Mouse (Mus musculus) kidney, embryonic 14.5 days (tissue): Measurements from ENCODE around the gene Vmn2r116. TPM values are rescaled to one million over a fixed set of nuclear protein-coding genes. Genes with fewer than 3 reads are reported as not detected.
"Not testable (repeated sequence)": the region's sequence is repeated elsewhere in the genome, so short reads cannot be mapped to it uniquely, and the experiment has no call there.

Source experiments
- ATAC-seq: fragments of 200-750 bp; cut with Nextera tagmentation; 2 replicates; pipeline ENCODE4 v1.8.0; 2017; ENCODE audit warnings: moderate number of reproducible peaks, mild to moderate bottlenecking, moderate TSS enrichment, moderate library complexity; ENCODE audit not compliant: low FRiP score, low TSS enrichment
- H3K27ac ChIP-seq: fragments of 300-500 bp; sonication (generic); 2 replicates; pipeline ENCODE4 v1.5.1; 2014; ENCODE audit warnings: low read depth, mild to moderate bottlenecking, low read length, moderate library complexity, mixed read lengths
- H3K27me3 ChIP-seq: fragments of 300-500 bp; sonication (generic); 2 replicates; pipeline ENCODE4 v1.6.1; 2014; ENCODE audit warnings: mild to moderate bottlenecking, low read length; ENCODE audit not compliant: control insufficient read depth, insufficient read depth
- H3K36me3 ChIP-seq: fragments of 300-500 bp; sonication (generic); 2 replicates; pipeline ENCODE4 v1.6.1; 2014; ENCODE audit warnings: low read length, mixed read lengths; ENCODE audit not compliant: control insufficient read depth, insufficient read depth
- H3K4me1 ChIP-seq: fragments of 300-500 bp; sonication (generic); 2 replicates; pipeline ENCODE4 v1.6.1; 2014; ENCODE audit warnings: low read length, mixed read lengths; ENCODE audit not compliant: control insufficient read depth, insufficient read depth
- H3K4me2 ChIP-seq: fragments of 300-500 bp; sonication (generic); replicated peaks from 2 replicates; pipeline ENCODE4 v1.6.1; 2014; ENCODE audit warnings: low read depth, mild to moderate bottlenecking, low read length
- H3K4me3 ChIP-seq: fragments of 300-500 bp; sonication (generic); 2 replicates; pipeline ENCODE4 v1.5.1; 2014; ENCODE audit warnings: mild to moderate bottlenecking, low read length
- H3K9ac ChIP-seq: fragments of 300-500 bp; sonication (generic); 2 replicates; pipeline ENCODE4 v1.6.1; 2014; ENCODE audit warnings: low read depth, mild to moderate bottlenecking, low read length, moderate library complexity
- H3K9me3 ChIP-seq: fragments of 300-500 bp; sonication (generic); 2 replicates; pipeline ENCODE4 v1.6.1; 2016; ENCODE audit warnings: low read length; ENCODE audit not compliant: control insufficient read depth
- WGBS: fragments of 180-500 bp; shearing (Covaris S2); extraction: QIAGEN DNeasy Blood & Tissue Kit; methylation state at CpG from one replicate; pipeline ENCODE4 v1.1.7; 2014; 5-methylcytosine and 5-hydroxymethylcytosine counted together
- polyA plus RNA-seq: library from polyadenylated mRNA; unstranded; fragments of >200 nt; fragmentation: Nextera tagmentation; extraction: Ambion mirVana; gene quantifications from 2 replicates; pipeline ENCODE4 v1.2.1, GENCODE M21; 2014

Gene Vmn2r116
- polyA plus RNA-seq = not detected in 2 replicates

DNA sequence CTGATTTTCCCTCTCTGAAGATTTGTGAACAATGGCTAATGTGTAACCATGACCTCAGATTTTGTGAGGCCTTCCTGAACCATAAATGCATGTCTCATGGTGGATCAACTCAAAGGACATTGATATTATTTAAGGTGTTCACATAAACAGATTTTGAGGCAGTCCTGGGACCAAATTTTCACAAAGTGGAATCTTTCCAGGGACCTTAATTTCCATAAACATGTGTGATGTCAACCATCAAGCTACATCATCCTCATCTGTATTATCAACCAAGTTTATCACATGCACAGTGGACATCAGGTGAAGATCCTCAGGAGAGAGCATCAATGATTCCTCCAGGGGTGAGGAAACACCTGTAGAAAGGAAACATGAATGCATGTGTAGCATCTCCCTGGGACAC is at the start of gene Vmn2r116:
Vmn2r116 (plus strand) TSS at position 301 of the 400 bp plus-strand sequence.
- H3K4me2 ChIP-seq, H3K4me1 ChIP-seq, H3K4me3 ChIP-seq, H3K9me3 ChIP-seq, H3K27me3 ChIP-seq, H3K27ac ChIP-seq, H3K9ac ChIP-seq, H3K36me3 ChIP-seq, ATAC-seq: not testable (repeated sequence)

DNA sequence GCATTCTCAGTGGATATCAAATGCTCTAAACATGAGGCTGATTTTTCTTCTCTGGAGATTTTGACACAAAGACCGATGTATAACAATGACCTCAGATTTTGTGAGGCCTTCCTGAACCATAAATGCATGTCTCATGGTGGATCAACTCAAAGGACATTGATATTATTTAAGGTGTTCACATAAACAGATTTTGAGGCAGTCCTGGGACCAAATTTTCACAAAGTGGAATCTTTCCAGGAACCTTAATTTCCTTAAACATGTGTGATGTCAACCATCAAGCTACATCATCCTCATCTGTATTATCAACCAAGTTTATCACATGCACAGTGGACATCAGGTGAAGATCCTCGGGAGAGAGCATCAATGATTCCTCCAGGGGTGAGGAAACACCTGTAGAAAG is 41.0 kb upstream of the Vmn2r116 start, which contains the start of gene Vmn2r115:
Vmn2r115 (plus strand) TSS at position 301 of the 400 bp plus-strand sequence.
- H3K4me3 ChIP-seq, H3K4me2 ChIP-seq, H3K4me1 ChIP-seq, H3K27ac ChIP-seq, H3K9me3 ChIP-seq, ATAC-seq, H3K9ac ChIP-seq, H3K27me3 ChIP-seq, H3K36me3 ChIP-seq: not testable (repeated sequence)
- 68% methylated on average over 2 of the region's 2 CpGs for WGBS

DNA sequence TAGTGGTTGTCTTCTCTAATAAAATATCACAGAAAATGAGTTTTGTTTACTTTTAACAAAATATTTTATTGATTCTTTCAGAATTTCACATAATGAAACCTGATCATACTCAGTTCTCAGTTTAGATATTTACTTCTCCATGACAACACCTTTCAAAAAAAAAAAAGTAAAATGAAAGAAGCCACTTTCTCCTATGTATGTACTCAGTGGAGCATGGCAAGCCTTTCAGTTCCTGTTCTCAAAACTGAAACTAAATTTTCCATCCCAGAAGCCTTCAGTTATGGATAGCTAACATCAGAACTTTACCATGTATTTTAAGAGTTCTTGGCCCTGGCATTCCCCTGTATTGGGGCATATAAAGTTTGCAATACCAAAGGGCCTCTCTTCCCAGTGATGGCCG is 32.8 kb upstream of the Vmn2r116 start:
- Histone ChIP-seq H3K9ac (no peak overlapping the region), H3K36me3 (no peaks in the 10 kb centered on the region), H3K9me3 (no peaks in the 10 kb centered on the region), H3K4me2 (no peak overlapping the region), H3K4me1 (no peaks in the 10 kb centered on the region), H3K27ac (no peak overlapping the region), H3K4me3 (no peak overlapping the region), H3K27me3 (no peaks in the 10 kb centered on the region)
- 67% methylated on average over 1 of the region's 1 CpGs for WGBS
- ATAC-seq = no peak

DNA sequence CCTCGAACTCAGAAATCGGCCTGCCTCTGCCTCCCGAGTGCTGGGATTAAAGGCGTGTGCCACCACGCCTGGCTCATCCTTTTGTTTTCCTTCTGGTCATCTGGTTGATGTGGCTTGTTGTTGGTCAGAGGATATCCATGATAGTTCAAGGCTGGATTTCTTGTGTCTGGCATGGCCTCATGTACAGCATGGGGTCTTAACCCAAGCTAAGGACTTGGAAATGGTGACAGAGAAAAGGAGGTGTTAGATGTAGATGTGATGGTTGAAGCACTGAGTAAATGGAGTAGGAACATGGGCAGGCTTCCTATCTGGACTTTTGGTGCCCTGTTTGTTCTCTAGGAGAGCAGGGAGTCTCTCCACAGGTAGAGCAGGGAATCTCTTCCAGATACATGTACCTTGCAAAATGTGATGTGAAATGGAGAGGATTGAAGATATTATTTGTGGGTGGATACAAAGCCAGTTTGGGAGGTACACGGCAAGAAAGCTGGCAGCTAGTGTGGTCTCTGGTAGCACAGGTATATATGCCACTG is 48.8 kb downstream of the Vmn2r116 start:
- 84% methylated on average over 6 of the region's 6 CpGs for WGBS
- H3K4me2 ChIP-seq = no peak overlapping the region
- H3K9me3 ChIP-seq = peaks cover 9% of the 10 kb centered on the region; the same call in 1 of the 2 replicates
- no peaks in the 10 kb centered on the region for H3K4me1 ChIP-seq
- H3K4me3 ChIP-seq = no peak overlapping the region
- H3K27me3 ChIP-seq = no peaks in the 10 kb centered on the region
- H3K27ac ChIP-seq = no peak overlapping the region
- ATAC-seq = no peak
- H3K36me3 ChIP-seq = no peaks in the 10 kb centered on the region
- no peak overlapping the region for H3K9ac ChIP-seq

Other genes with a start within 250 kb of the Vmn2r116 start
- gene Zfp40, start 191.4 kb upstream of the Vmn2r116 start, polyA plus RNA-seq = 10.7 and 12.2 TPM in 2 replicates
- not detected in 2 replicates for gene Vmn2r114, start 72.1 kb upstream of the Vmn2r116 start, polyA plus RNA-seq
- not detected in 2 replicates for gene Vmn2r115, start 40.9 kb upstream of the Vmn2r116 start, polyA plus RNA-seq
- not detected in 2 replicates for gene Vmn2r117, start 95.1 kb downstream of the Vmn2r116 start, polyA plus RNA-seq
- 19.5 and 24.9 TPM in 2 replicates for gene Zfp213, start 179.6 kb downstream of the Vmn2r116 start, polyA plus RNA-seq
- gene Zfp13, start 214.9 kb downstream of the Vmn2r116 start, polyA plus RNA-seq = 15.3 and 19.1 TPM in 2 replicates
- gene Zscan10, start 216.3 kb downstream of the Vmn2r116 start, polyA plus RNA-seq = 0.29 and 0.45 TPM in 2 replicates